Mouse (Mus musculus) erythroblast, embryonic 14.5 days (primary cell): Measurements from ENCODE around the gene Plin5.

Experiments
- GATA1 ChIP-seq: IDR thresholded peaks from 2 replicates; pipeline ENCODE4 v1.6.1; 2012; ENCODE audit warnings: low read length, inconsistent platforms, mixed read lengths
- TAL1 ChIP-seq: IDR thresholded peaks from 3 replicates; pipeline ENCODE4 v1.6.1; 2012; ENCODE audit warnings: low read length, inconsistent platforms, mixed read lengths

GRCm38 (mm10) chr17:56069066-56069465 lies 48.3 kb downstream of the Plin5 start:
- TF ChIP-seq TAL1 (no peak), GATA1 (no peak)
